Mouse (Mus musculus): ENCODE measurements around the gene Catsperd. TPM values are rescaled to one million over a fixed set of nuclear protein-coding genes. Genes with fewer than 3 reads are reported as not detected.
A peak's percentile ranks its signal among the peaks of the same experiment; 100 is the strongest.

Catsperd gene
- polyA plus RNA-seq, 1 experiment from 2014 or later = 0.40 TPM

DNA sequence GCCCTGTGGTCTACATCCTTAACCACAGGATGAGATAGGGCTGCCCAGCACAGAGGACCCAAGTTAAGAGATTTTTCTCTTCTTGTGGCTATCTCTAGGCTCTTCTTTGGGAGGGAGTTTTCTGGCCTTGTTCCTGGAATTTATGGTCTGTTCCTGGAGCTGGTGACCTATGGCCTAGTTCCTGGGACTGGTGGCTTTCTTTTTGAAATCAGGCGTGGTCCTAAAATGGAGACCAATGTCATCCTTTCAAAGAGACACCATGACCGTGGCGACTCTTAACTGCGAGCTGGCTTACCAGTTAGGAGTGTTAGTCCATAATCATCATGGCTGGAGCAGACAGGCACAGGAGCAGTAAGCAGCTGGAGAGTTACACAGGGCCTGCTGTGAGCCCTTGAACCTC lies 38.4 kb downstream of the Catsperd start:
- Histone ChIP-seq H3K4me3 (no peak overlapping the region), H3K4me1 (peaks cover 19% of the 10 kb centered on the region)
- ATAC-seq (ENCODE audit: extremely low read depth, insufficient number of reproducible peaks, low FRiP score, low TSS enrichment) = no peak

GRCm38 (mm10) chr17:56667591-56667990 lies 39.6 kb downstream of the Catsperd start:
- Histone ChIP-seq H3K9me3 (no peaks in the 10 kb centered on the region), H3K4me1 (peaks cover 22% of the 10 kb centered on the region), H3K4me2 (no peak overlapping the region), H3K4me3 (no peak overlapping the region), H3K36me3 (no peaks in the 10 kb centered on the region), H3K9ac (no peak overlapping the region; the same call in 1 of the 2 replicates), H3K27ac (replicated peaks) (no peak overlapping the region), H3K27me3 (replicated peaks) (peaks cover 17% of the 10 kb centered on the region; the same call in 1 of the 2 replicates)
- 65% methylated on average over 3 of the region's 3 CpGs for WGBS
- no peak for ATAC-seq (ENCODE audit: extremely low read depth, insufficient number of reproducible peaks, low FRiP score, low TSS enrichment)

More for the DNA sequence above, 38.4 kb downstream of the Catsperd start:
- Histone ChIP-seq H3K27ac (replicated peaks) (no peak overlapping the region), H3K9ac (no peak overlapping the region), H3K36me3 (no peaks in the 10 kb centered on the region), H3K27me3 (replicated peaks) (peaks cover 17% of the 10 kb centered on the region; the same call in 1 of the 2 replicates), H3K4me2 (no peak overlapping the region), H3K9me3 (no peaks in the 10 kb centered on the region)
- WGBS = 76% methylated on average over 4 of the region's 4 CpGs

DNA sequence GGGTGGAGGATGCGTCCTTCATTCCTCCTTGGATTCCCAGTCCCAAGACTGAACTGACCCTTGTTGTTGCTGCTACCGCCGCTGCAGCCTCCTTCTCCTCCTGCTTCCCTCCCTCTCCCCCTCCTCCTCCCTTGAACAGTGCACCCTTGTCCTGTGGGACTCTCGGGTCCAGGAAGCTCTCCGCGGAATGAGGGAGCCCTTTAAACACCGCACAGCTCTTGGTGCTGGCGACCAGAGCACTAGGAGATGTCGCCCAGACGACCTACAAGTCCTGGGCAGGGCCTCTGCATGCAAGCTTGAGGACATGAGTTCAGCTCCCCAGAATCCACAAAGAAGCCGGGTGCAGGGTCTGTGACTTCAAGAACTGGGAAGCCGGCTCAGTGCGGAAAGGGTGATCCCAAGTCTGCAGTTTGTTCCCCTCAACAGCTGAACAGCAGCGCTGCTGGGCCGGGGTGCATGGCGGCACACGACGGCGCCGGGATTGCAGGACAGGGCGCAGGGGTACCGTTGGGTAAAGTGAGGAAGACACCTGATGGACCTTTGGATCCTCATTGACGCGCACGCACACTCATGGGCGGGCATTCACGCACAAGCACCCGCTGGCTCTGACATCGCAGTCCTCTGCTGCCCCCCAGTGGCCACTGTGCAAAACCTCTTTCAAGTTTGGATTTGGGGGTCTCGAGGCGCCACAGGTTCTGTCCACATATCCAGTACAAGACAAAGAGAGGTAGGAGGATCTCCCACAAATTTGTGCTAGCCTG lies 40.6 kb downstream of the Catsperd start:
- H3K4me2 ChIP-seq = peak overlapping the region; percentile 92
- ATAC-seq (ENCODE audit: extremely low read depth, insufficient number of reproducible peaks, low FRiP score, low TSS enrichment) = no peak
- peaks cover 22% of the 10 kb centered on the region for H3K4me1 ChIP-seq
- 3% methylated on average over 31 of the region's 31 CpGs for WGBS
- no peaks in the 10 kb centered on the region for H3K36me3 ChIP-seq
- H3K27ac ChIP-seq (replicated peaks) = no peak overlapping the region
- H3K4me3 ChIP-seq = peak overlapping the region; percentile 55
- H3K9ac ChIP-seq = peak overlapping the region; percentile 79
- no peaks in the 10 kb centered on the region for H3K9me3 ChIP-seq
- H3K27me3 ChIP-seq (replicated peaks) = peaks cover 17% of the 10 kb centered on the region; the same call in 1 of the 2 replicates

DNA sequence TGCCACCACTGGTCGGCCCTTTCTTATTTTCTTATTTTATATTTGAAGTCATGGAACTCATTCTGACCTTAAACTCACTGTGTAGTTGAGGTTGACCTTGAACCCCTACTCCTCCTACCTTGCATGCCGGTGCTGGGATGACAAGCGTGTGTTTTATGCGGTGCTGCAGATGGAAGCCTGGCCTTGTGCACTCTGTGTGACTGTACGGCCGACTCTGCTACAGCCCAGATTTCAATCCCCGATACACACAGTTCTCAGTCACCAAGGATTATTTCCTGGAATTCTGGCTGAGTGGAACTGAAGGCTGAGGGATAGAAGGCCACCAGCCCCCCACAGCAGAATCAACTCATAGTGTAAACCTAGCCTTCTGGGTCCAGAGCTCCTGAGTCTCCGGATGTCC lies 41.8 kb downstream of the Catsperd start:
- ATAC-seq (ENCODE audit: extremely low read depth, insufficient number of reproducible peaks, low FRiP score, low TSS enrichment) = no peak
- no peak overlapping the region for H3K9ac ChIP-seq

GRCm38 (mm10) chr17:56672941-56673646 lies 45.2 kb downstream of the Catsperd start, which contains the start of gene Ranbp3:
Gene Ranbp3 (plus strand): TSS chr17:56673294.
- peak within 1 kb of the TSS; percentile 96 for H3K4me3 ChIP-seq
- peaks cover 46% of the 10 kb centered on the region for H3K4me1 ChIP-seq
- peak within 1 kb of the TSS; percentile 99 for H3K9ac ChIP-seq
- H3K27me3 ChIP-seq (replicated peaks) = peaks cover 8% of the 10 kb centered on the region; the same call in 1 of the 2 replicates
- no peaks in the 10 kb centered on the region for H3K9me3 ChIP-seq
- peak within 1 kb of the TSS; percentile 93 for H3K27ac ChIP-seq (replicated peaks)
- peaks cover 30% of the 10 kb centered on the region for H3K36me3 ChIP-seq
- ATAC-seq (ENCODE audit: extremely low read depth, insufficient number of reproducible peaks, low FRiP score, low TSS enrichment) = peak; percentile 83
- WGBS = under 1% methylated on average over 49 of the region's 66 CpGs
- H3K4me2 ChIP-seq = peak within 1 kb of the TSS; percentile 91

More for the DNA sequence above, 41.8 kb downstream of the Catsperd start:
- no peak overlapping the region for H3K4me2 ChIP-seq
- no peak overlapping the region for H3K27ac ChIP-seq (replicated peaks)
- WGBS = 79% methylated on average over 8 of the region's 8 CpGs
- H3K4me1 ChIP-seq = peaks cover 19% of the 10 kb centered on the region
- no peak overlapping the region for H3K4me3 ChIP-seq
- H3K9me3 ChIP-seq = no peaks in the 10 kb centered on the region
- H3K36me3 ChIP-seq = peaks cover under 1% of the 10 kb centered on the region; the same call in 1 of the 2 replicates
- peaks cover 17% of the 10 kb centered on the region; the same call in 1 of the 2 replicates for H3K27me3 ChIP-seq (replicated peaks)

GRCm38 (mm10) chr17:56673647-56674416 lies 45.9 kb downstream of the Catsperd start:
- H3K4me1 ChIP-seq = peaks cover 40% of the 10 kb centered on the region
- peak overlapping the region; percentile 91 for H3K4me2 ChIP-seq
- WGBS = 2% methylated on average over 36 of the region's 37 CpGs
- peaks cover 5% of the 10 kb centered on the region; the same call in 1 of the 2 replicates for H3K27me3 ChIP-seq (replicated peaks)
- no peaks in the 10 kb centered on the region for H3K9me3 ChIP-seq
- H3K36me3 ChIP-seq = peaks cover 34% of the 10 kb centered on the region
- H3K27ac ChIP-seq (replicated peaks) = peak overlapping the region; percentile 88
- peak overlapping the region; percentile 96 for H3K4me3 ChIP-seq
- ATAC-seq (ENCODE audit: extremely low read depth, insufficient number of reproducible peaks, low FRiP score, low TSS enrichment) = peak; percentile 2; the same call in 1 of the 2 replicates
- H3K9ac ChIP-seq = peak overlapping the region; percentile 99

DNA sequence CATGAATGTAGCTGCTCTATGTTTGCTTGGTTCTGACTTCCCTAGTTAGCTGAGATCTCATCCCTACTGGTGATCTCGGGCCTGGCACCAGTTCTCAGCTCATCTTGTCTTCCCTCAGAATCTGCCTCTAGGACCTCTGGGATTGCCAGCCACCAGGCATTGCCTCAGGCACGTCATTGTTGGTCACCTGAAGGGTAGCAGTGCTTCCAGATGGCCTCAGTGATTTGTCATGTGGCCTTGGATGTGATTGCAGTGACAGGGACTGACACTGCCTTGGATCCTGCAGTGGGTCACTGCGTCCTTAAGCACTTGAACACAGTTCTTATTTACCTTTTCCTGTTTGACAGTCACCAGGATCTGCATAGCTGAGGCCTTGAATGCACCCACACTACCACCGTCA lies 53.8 kb downstream of the Catsperd start:
- H3K9me3 ChIP-seq = no peaks in the 10 kb centered on the region
- no peak overlapping the region for H3K4me2 ChIP-seq
- peaks cover 56% of the 10 kb centered on the region for H3K4me1 ChIP-seq
- no peak for ATAC-seq (ENCODE audit: extremely low read depth, insufficient number of reproducible peaks, low FRiP score, low TSS enrichment)
- peaks cover 72% of the 10 kb centered on the region for H3K36me3 ChIP-seq
- H3K27me3 ChIP-seq (replicated peaks) = no peaks in the 10 kb centered on the region
- no peak overlapping the region for H3K27ac ChIP-seq (replicated peaks)
- WGBS = 61% methylated on average over 4 of the region's 4 CpGs
- H3K4me3 ChIP-seq = no peak overlapping the region
- H3K9ac ChIP-seq = no peak overlapping the region

DNA sequence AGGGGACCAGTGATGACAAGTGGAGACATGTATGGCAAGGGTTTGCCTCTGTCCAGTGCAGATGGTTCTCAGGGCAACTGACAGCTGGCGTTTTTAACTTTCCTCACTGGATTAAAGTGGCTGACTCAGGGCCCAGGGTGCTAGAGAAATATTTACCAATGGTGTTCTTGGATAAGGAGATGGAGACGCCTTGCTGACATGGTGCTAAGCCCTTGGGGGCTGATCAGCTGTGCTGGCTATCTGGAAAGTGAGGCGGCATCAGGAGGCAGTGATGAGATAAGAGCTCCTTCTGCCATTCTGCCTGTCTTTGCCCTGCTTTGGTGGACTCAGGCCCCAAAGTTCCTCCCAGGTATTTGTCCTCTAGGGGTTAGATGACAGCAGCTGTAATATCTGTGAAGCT lies 54.9 kb downstream of the Catsperd start:
- H3K9ac ChIP-seq = peak overlapping the region; percentile 16; the same call in 1 of the 2 replicates
- peaks cover 72% of the 10 kb centered on the region for H3K36me3 ChIP-seq
- H3K4me1 ChIP-seq = peaks cover 56% of the 10 kb centered on the region
- no peak overlapping the region for H3K4me3 ChIP-seq
- H3K27me3 ChIP-seq (replicated peaks) = no peaks in the 10 kb centered on the region
- 0 out of 2 replicates have a peak overlapping the region, but pooled peaks have one; percentile 3 for H3K27ac ChIP-seq (replicated peaks)
- no peak for ATAC-seq (ENCODE audit: extremely low read depth, insufficient number of reproducible peaks, low FRiP score, low TSS enrichment)
- WGBS = 24% methylated on average over 3 of the region's 3 CpGs
- H3K9me3 ChIP-seq = no peaks in the 10 kb centered on the region
- no peak overlapping the region for H3K4me2 ChIP-seq

DNA sequence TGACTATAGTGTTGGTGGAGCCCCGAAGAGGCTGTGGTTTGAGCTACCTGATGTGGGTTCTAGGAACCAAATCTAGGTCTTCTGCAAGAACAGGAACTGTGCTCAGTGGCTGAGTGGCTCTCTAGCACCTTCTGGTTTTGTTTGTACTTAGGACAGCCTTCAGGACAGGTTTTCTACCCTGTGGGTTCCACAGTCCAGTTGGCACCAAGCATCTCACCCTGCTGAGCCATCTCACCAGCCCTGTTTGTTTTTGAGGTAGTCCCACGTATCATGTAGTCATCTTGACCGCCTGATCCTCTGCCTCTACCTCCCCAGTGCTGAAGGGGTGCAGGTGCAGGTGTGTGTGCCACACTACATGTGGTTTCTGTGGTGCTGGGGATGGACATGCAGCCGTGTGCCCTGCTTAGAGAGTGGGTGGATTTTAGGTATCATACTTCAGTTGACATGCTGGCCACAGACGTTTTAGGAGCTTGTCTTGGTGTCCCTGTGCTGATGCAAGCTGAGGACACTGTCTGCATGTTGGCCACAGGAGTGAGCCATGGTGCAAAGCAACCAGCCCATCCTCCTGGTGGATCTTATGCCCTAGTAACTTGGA lies 55.7 kb downstream of the Catsperd start:
- no peak overlapping the region; the same call in 1 of the 2 replicates for H3K9ac ChIP-seq
- no peaks in the 10 kb centered on the region for H3K27me3 ChIP-seq (replicated peaks)
- no peak for ATAC-seq (ENCODE audit: extremely low read depth, insufficient number of reproducible peaks, low FRiP score, low TSS enrichment)
- no peak overlapping the region for H3K27ac ChIP-seq (replicated peaks)
- no peaks in the 10 kb centered on the region for H3K9me3 ChIP-seq
- 87% methylated on average over 5 of the region's 5 CpGs for WGBS
- peaks cover 75% of the 10 kb centered on the region for H3K36me3 ChIP-seq
- peaks cover 61% of the 10 kb centered on the region for H3K4me1 ChIP-seq
- H3K4me3 ChIP-seq = no peak overlapping the region
- no peak overlapping the region for H3K4me2 ChIP-seq

DNA sequence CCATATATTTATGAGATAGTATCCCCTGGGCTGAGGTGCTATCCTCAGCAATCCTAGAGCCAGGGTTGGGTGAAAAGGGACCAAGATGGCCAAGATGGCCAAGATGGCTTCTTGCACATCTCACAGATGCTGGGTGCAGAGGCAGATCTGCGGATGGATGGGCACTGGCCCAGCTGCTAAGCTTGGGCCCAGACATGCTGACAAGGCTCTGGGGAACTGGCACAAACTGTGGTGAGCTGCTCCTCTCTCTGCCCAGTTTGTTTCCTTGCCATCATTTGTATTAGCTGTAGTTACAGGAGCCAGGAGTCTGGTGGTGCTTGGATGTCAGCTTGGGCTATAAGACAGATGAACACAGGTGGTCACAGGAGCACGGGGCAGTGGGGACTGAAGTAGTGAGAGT lies 56.7 kb downstream of the Catsperd start:
- no peak overlapping the region for H3K27ac ChIP-seq (replicated peaks)
- no peak overlapping the region for H3K4me2 ChIP-seq
- no peaks in the 10 kb centered on the region for H3K27me3 ChIP-seq (replicated peaks)
- no peaks in the 10 kb centered on the region for H3K9me3 ChIP-seq
- H3K4me1 ChIP-seq = peaks cover 61% of the 10 kb centered on the region
- WGBS = 83% methylated on average over 2 of the region's 2 CpGs
- peak overlapping the region; percentile 25; the same call in 1 of the 2 replicates for H3K9ac ChIP-seq
- peaks cover 81% of the 10 kb centered on the region for H3K36me3 ChIP-seq
- no peak for ATAC-seq (ENCODE audit: extremely low read depth, insufficient number of reproducible peaks, low FRiP score, low TSS enrichment)
- H3K4me3 ChIP-seq = no peak overlapping the region
